Mouse (Mus musculus): ENCODE measurements around the gene Hist4h4. TPM values are rescaled to one million over a fixed set of nuclear protein-coding genes. Genes with fewer than 3 reads are reported as not detected.

Hist4h4 gene
- polyA plus RNA-seq, 1 experiment: 2.0 TPM

- Histone ChIP-seq H3K27me3 (ENCODE audit: control insufficient read depth, insufficient read depth, low read length) (no peaks in the 10 kb centered on the region), H3K27ac (ENCODE audit: insufficient read depth, low read depth, low read length) (no peak overlapping the region)
- WGBS: 91% methylated on average over 3 of the region's 3 CpGs
Observed at GRCm38 (mm10) chr6:136847267-136847666, 43.1 kb upstream of the Hist4h4 start.

DNA sequence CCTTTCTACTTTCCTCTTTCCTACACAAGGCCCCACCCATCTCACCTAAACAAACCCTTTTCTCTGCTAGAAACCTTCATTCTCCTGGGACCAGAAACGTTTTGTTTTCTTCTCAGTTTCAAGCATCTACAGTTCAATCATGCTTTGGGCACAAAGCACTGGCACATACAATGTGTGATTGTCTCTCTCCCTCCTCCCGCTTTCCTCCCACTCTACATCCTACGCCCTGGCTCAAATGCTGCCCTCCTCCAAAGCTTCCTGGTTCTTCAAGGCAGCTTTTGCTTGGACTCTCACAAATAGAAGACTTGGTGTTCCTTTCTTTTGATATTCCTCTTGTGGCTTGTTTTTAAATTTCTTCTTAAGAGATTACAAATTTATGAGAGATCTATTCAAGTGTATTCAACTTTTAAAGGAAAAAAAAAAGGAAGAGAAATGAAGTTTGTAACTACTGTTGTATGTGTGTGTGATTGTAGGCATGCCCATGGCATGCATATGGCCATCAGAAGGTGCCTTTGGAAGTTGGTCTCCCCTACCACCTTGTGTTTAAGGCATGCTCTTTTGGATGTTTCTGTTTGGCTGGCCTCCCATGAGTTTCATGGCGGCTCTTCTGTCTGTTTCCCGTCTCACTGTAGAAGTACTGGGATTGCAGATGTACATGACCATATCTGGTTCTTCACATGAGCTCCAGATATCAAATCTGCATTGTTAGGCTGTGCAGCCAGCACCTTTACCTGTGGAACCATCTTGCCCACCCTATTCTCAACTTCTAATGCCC is 41.7 kb upstream of the Hist4h4 start:
- Histone ChIP-seq H3K27me3 (ENCODE audit: control insufficient read depth, insufficient read depth, low read length) (no peaks in the 10 kb centered on the region), H3K36me3 (ENCODE audit: control insufficient read depth, insufficient read depth, low read length) (no peaks in the 10 kb centered on the region), H3K27ac (ENCODE audit: insufficient read depth, low read depth, low read length) (no peak overlapping the region), H3K4me3 (ENCODE audit: low read depth, low read length) (no peak overlapping the region), H3K4me1 (ENCODE audit: control insufficient read depth, insufficient read depth, insufficient read length, low read length) (no peaks in the 10 kb centered on the region)
- TF ChIP-seq POLR2A (IDR thresholded peaks at IDR 0.05; ENCODE audit: low read depth, low read length) (no peak), CTCF (IDR thresholded peaks at IDR 0.05; ENCODE audit: extremely low read depth, insufficient read length, insufficient replicate concordance, low read depth, low read length) (no peak)
- 68% methylated on average over 5 of the region's 5 CpGs for WGBS

More at GRCm38 (mm10) chr6:136847267-136847666, 43.1 kb upstream of the Hist4h4 start:
- H3K4me1 ChIP-seq (ENCODE audit: control insufficient read depth, insufficient read depth, insufficient read length, low read length): no peaks in the 10 kb centered on the region
- no peaks in the 10 kb centered on the region for H3K36me3 ChIP-seq (ENCODE audit: control insufficient read depth, insufficient read depth, low read length)
- no peak for TF ChIP-seq POLR2A (IDR thresholded peaks at IDR 0.05; ENCODE audit: low read depth, low read length)
- no peak overlapping the region for H3K4me3 ChIP-seq (ENCODE audit: low read depth, low read length)

DNA sequence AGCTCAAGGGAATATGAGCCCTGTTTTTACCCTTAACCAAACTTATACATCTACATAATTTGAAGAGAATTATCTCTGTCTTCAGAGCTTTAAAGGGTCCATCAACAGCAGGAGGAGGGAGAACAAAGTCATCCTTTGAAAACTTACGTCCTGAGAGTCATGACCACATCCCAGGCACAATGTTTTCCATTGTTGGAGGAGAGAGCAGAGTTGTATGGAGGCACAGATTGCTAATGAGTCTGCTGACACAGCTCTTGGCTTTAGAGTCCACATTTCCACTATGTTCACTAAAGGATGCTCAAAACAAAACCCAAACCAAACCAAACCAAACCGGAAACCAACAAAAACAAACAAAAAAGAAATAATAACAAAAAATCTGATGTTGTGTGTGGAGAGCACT is 40.7 kb upstream of the Hist4h4 start:
- Histone ChIP-seq H3K27me3 (ENCODE audit: control insufficient read depth, insufficient read depth, low read length) (no peaks in the 10 kb centered on the region), H3K27ac (ENCODE audit: insufficient read depth, low read depth, low read length) (no peak overlapping the region), H3K4me1 (ENCODE audit: control insufficient read depth, insufficient read depth, insufficient read length, low read length) (no peaks in the 10 kb centered on the region), H3K4me3 (ENCODE audit: low read depth, low read length) (no peak overlapping the region), H3K36me3 (ENCODE audit: control insufficient read depth, insufficient read depth, low read length) (no peaks in the 10 kb centered on the region)
- WGBS: 68% methylated on average over 2 of the region's 2 CpGs
- no peak for TF ChIP-seq CTCF (IDR thresholded peaks at IDR 0.05; ENCODE audit: extremely low read depth, insufficient read length, insufficient replicate concordance, low read depth, low read length)
- TF ChIP-seq POLR2A (IDR thresholded peaks at IDR 0.05; ENCODE audit: low read depth, low read length): no peak

GRCm38 (mm10) chr6:136837323-136837722 is 33.1 kb upstream of the Hist4h4 start:
- no peak overlapping the region for H3K4me3 ChIP-seq (ENCODE audit: low read depth, low read length)
- H3K27ac ChIP-seq (ENCODE audit: insufficient read depth, low read depth, low read length): no peak overlapping the region
- H3K36me3 ChIP-seq (ENCODE audit: control insufficient read depth, insufficient read depth, low read length): no peaks in the 10 kb centered on the region
- WGBS: 59% methylated on average over 3 of the region's 3 CpGs
- TF ChIP-seq CTCF (IDR thresholded peaks at IDR 0.05; ENCODE audit: extremely low read depth, insufficient read length, insufficient replicate concordance, low read depth, low read length): no peak
- no peak for TF ChIP-seq POLR2A (IDR thresholded peaks at IDR 0.05; ENCODE audit: low read depth, low read length)
- H3K27me3 ChIP-seq (ENCODE audit: control insufficient read depth, insufficient read depth, low read length): no peaks in the 10 kb centered on the region
- no peaks in the 10 kb centered on the region for H3K4me1 ChIP-seq (ENCODE audit: control insufficient read depth, insufficient read depth, insufficient read length, low read length)

DNA sequence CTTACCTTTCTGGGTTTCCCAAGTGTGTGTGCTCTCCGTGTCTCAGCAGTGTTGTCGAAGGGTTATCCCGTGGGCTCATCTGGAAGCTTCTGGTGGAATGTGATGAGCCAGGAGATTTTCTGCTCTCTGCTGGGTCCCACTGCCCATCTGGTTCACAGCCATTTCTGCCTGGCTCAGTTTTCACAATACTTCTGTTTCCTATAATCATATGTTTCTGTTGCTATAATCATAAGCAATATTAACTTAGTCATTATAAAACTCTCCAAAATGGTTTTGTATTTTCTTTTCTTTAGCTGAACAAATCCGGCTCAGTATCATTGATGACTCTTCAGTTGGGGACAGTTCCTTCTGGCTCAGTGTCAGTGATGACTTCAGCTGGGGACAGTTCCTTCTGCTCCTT is 31.1 kb upstream of the Hist4h4 start, which contains the start of gene Smco3:
TSS of gene Smco3 (minus strand) at position 101 of the 400 bp plus-strand sequence.
- 58% methylated on average over 4 of the region's 4 CpGs for WGBS
- H3K27ac ChIP-seq (ENCODE audit: insufficient read depth, low read depth, low read length): no peak within 1 kb of the TSS
- H3K4me1 ChIP-seq (ENCODE audit: control insufficient read depth, insufficient read depth, insufficient read length, low read length): no peaks in the 10 kb centered on the region
- H3K4me3 ChIP-seq (ENCODE audit: low read depth, low read length): no peak within 1 kb of the TSS
- no peaks in the 10 kb centered on the region for H3K36me3 ChIP-seq (ENCODE audit: control insufficient read depth, insufficient read depth, low read length)
- no peak for TF ChIP-seq CTCF (IDR thresholded peaks at IDR 0.05; ENCODE audit: extremely low read depth, insufficient read length, insufficient replicate concordance, low read depth, low read length)
- TF ChIP-seq POLR2A (IDR thresholded peaks at IDR 0.05; ENCODE audit: low read depth, low read length): no peak
- H3K27me3 ChIP-seq (ENCODE audit: control insufficient read depth, insufficient read depth, low read length): no peaks in the 10 kb centered on the region

DNA sequence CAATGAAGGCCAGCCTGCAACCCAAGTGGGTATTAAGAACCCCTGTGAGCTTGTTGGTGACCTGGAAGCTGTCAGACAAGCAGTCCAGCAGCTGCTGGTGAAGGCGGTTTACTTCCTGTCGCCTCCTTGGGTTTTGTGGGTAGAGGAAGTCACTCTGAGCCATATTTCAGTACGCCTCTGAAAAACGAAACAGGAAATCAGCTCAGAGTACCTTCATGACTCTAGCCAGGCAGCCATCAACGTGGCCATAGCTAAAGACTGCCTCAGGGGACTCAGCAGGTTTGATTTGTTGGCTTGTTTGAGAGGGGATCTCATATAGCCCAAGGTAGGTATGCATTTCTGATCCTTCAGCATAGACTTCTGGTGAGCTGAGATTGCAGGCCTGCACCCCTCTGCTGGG is 27.5 kb upstream of the Hist4h4 start:
- Histone ChIP-seq H3K4me3 (ENCODE audit: low read depth, low read length) (no peak overlapping the region), H3K27me3 (ENCODE audit: control insufficient read depth, insufficient read depth, low read length) (no peaks in the 10 kb centered on the region), H3K36me3 (ENCODE audit: control insufficient read depth, insufficient read depth, low read length) (no peaks in the 10 kb centered on the region), H3K4me1 (ENCODE audit: control insufficient read depth, insufficient read depth, insufficient read length, low read length) (peaks cover 3% of the 10 kb centered on the region), H3K27ac (ENCODE audit: insufficient read depth, low read depth, low read length) (no peak overlapping the region)
- 79% methylated on average over 5 of the region's 5 CpGs for WGBS
- TF ChIP-seq CTCF (IDR thresholded peaks at IDR 0.05; ENCODE audit: extremely low read depth, insufficient read length, insufficient replicate concordance, low read depth, low read length) (no peak), POLR2A (IDR thresholded peaks at IDR 0.05; ENCODE audit: low read depth, low read length) (no peak)

DNA sequence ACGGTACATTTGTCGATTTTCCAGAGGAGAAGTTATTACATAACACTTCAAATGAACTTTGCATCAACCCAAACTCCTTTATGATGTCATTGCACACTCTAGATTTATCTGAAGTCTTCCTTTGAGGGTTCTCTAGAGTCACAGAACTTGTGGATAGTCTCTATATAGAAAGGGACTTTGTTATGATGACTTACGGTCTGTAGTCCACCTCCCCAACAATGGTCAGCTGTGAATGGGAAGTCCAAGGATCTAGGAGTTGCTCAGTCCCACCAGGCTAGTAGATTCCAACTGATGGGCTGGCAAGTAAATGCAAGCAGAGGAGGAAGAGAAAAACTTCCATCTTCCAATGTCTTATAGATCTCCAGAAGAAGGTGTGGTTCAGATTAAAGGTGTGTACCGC is 24.5 kb upstream of the Hist4h4 start:
- no peak overlapping the region for H3K4me3 ChIP-seq (ENCODE audit: low read depth, low read length)
- H3K4me1 ChIP-seq (ENCODE audit: control insufficient read depth, insufficient read depth, insufficient read length, low read length): peaks cover 3% of the 10 kb centered on the region
- TF ChIP-seq CTCF (IDR thresholded peaks at IDR 0.05; ENCODE audit: extremely low read depth, insufficient read length, insufficient replicate concordance, low read depth, low read length) (no peak), POLR2A (IDR thresholded peaks at IDR 0.05; ENCODE audit: low read depth, low read length) (no peak)
- no peak overlapping the region; the same call in 1 of the 2 replicates for H3K27ac ChIP-seq (ENCODE audit: insufficient read depth, low read depth, low read length)
- H3K36me3 ChIP-seq (ENCODE audit: control insufficient read depth, insufficient read depth, low read length): peaks cover 14% of the 10 kb centered on the region
- 28% methylated on average over 4 of the region's 4 CpGs for WGBS
- no peaks in the 10 kb centered on the region for H3K27me3 ChIP-seq (ENCODE audit: control insufficient read depth, insufficient read depth, low read length)
